Mouse (Mus musculus) telencephalon, adult 2 months (tissue): Measurements from ENCODE around the gene Htr1d.
A peak's percentile ranks its signal among the peaks of the same experiment; 100 is the strongest.

Experiments used
- DNase-seq: peaks from one replicate; pipeline ENCODE4 v3.0.0-alpha.2; 2011; ENCODE audit warnings: low read depth, low spot score

Gene Htr1d

DNA sequence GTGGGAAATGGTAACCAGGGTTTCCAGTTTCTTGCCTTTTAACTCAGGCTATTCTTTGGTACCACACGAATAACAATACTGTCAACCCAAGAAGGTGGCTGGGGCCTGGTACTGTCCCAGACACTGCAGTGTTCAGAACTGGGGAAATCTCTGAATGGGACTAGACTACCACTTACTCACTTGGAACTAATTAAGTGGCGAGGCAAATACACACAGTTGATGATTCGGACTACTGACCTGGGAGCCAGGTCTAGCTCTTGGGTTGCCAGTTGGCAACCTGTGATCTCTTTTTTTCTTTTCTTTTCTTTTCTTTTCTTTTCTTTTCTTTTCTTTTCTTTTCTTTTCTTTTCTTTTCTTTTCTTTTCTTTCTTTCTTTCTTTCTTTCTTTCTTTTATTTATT is 29.0 kb downstream of the Htr1d start:
- no peak for DNase-seq

DNA sequence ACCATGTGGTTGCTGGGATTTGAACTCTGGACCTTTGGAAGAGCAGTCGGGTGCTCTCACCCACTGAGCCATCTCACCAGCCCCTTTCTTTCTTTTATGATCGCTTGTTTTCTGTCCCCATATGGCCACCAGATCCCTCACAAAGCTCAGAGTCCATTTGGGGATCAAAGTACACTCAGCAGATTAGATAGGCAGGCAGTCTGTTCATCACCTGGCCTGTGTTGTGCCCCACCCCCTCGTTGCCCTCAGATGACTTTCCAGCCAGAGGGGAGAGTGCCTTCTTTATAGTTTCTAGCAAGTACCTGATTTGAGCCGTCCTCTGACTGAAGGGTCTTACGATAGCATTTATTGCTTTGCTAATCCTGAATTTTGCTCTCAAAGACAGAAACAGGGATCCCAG is 29.5 kb downstream of the Htr1d start:
- DNase-seq: no peak

DNA sequence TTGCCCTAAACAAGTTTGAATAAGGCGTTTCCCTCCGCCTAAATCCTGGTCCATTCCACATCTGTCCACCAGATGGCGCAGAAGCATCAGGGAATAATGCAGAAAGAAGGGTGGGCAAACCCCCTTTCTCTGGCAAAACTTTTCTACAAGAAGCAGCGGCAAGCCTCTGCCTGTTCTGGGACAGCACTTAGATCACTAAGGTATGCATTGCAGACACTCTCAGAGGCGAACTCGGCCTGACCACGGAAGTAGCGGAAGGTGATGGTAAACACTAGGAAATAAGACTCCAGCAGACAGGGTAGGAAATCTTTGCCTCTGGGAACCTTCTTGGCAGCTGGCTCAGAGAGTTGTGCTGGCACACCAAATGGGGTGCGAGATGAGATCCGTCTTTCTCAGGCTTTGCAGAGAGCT is 31.5 kb downstream of the Htr1d start:
- no peak for DNase-seq

DNA sequence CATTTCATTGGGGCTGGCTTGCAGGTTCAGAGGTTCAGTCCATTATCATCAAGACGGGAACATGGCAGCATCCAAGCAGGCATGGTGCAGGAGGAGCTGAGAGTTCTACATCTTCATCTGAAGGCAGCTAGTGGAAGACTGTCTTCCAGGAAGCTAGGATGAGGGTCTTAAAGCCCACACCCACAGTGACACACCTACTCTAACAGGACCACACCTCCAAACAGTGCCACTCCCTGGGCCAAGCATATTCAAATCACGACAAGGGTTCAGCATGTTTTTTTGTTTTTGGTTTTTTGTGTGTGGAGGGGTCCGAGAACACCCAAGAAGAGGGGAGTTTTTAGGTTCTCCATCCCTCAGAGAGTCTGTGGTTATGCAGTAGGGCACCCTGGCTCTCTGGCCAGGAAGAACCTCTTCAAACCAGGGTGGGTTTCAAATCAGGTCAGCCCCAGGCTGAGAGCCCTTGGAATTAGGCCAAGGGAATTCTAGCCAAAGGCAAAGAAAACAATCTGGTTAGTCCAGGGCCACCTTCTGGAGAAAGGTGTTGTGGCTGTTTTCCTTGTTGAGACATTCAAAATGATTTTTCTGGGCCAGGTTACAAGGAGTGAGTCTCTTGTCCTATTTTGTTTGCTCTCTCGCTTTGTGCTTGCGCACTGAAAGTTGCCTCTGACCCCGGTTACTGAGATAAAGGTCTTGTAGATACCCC is 33.3 kb downstream of the Htr1d start:
- no peak for DNase-seq

DNA sequence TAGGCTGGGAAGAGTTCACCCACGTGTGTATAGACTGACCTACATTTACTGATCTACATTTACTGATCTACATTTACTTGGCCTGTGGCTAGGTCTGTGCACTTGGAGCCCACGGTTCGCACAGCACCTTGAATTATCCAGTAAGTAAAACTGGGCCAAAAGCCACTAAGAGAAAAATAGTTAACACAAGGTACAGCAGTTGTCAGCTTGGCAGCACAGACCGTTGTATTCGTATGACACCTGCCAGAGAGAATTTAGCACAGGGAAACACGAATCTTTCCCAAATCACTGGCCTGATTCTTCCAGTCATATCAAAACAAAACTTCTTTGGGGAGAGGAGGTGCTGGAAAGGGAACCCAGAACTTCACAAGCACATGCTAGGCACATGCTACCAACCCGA is 35.0 kb downstream of the Htr1d start:
- no peak for DNase-seq

DNA sequence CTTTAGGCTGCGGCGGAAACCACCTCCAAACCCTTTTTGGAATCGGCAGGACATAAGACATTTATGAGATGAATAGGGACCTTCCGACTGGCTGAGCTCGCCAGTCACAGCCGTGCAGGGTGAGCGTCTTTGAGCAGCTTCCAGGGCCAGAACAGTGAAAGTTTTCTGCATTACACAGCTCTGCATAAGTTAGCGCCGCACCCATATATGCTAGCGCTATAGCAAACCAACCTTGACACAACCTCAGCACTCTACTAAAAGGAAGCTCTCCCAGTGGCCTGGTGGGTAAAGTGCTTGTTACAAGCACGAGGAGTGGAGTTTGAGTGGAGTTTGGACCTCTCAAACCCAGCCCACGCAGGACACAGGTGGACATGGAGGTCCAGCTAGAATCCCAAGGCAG is 35.9 kb downstream of the Htr1d start:
- no peak for DNase-seq

DNA sequence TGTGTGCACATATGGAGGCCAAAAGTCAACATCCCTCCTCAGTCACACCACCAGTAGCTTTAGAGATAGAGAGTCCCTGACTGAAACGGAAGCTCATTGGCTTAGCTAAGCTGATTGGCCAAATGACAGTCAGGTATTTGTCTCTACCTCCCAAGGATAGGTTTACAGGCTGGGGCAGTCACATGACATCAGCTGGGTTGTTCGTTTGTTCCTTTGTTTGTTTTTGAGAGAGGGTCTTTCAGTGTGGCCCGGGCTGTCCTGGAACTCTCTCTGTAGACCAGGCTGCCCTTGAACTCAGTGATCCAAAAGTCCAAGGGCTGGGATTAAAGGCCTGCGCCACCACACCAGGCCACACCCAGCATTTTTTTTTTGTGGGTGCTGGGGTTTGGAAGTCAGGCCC is 37.9 kb downstream of the Htr1d start:
- DNase-seq: no peak

DNA sequence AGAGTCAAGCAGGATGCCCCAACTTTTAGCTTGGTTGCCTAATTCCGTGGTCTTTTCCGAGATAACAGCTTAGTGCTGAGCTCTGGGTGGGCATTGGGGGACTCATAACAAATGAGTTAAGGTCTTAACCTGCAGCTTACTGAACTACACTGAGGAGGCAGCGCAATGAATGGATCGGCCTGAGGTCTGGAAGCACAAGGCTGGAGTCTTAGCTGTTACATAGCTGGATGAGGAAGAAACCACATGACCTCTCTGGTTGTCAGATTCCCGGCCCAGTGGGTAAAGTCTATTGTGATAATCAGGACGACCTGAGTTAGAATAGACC is 38.4 kb downstream of the Htr1d start:
- DNase-seq: no peak

DNA sequence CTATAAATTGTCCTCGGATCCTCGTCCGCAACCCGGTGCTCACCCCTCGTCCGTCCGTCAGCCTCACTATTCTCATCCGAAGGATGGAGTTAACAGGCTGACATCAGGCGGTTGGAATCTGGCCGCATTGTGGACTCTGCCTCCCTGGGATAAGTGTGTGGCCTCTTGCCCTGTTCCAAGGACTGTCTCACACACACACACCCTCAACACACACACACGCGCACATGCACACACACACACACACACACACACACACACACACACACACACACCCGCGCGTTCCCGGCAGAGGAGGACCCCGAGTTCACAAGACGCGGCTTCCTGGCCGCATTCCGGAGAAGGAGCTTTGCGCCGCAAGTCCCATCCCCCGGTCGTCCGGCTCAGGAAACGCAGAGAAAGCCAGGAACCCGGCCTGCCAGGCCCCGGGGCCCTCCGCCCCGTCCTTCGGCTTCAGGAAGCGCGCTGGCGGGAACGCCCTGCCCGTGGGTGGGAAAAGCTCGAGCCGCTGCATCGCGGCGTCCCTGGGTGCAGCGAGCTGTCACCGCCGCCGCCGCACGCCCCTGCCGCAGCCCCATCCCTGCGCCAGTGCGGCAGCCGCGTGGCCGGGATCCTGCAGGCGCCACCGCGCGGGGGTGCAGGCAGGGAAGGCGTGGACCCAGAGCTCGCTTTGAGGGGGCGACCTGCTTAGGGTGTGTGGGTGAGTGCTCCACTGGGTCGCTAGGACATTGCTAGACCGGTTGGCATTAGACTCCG is 38.9 kb downstream of the Htr1d start, which contains the start of gene 6030445D17Rik:
Gene 6030445D17Rik, plus strand, starts transcription at position 165 of the 753 bp plus-strand sequence.
- no peak for DNase-seq

DNA sequence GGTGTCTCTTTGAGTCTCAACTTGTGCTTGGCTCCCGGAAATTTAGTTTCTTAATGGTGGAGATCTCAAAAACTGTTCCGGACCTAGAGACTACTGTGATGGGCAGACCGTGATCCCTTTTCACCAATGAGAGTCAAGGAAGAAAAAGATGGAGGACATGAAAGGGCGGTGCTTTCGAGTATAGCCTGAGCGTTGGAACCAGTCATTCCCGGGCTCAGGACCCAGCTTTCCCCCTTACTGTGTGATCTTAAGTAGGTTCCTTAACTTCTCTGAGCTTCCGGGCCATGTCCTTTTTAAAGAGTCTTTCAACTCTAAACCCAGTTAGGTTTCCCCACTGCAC is 39.5 kb downstream of the Htr1d start:
- peak; percentile 58 for DNase-seq

DNA sequence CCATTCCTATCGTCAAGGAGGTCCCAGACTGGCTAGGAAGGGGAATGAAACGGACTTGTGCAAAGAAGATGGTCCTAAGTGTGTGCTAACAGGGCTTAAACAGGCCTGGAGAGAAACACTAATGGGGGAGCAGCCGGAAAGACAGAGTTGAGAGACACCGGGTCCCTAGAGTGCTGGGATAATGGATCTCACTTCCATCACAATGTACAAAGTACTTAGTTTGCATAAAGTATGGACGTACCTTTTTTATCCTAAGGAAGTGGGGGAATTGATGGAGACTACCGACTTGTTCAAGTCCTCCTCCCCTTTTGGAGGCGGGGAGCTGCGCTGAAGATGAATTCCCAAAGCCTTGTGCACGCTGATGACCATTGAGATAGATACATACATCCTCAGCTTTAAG is 40.1 kb downstream of the Htr1d start:
- DNase-seq: no peak

DNA sequence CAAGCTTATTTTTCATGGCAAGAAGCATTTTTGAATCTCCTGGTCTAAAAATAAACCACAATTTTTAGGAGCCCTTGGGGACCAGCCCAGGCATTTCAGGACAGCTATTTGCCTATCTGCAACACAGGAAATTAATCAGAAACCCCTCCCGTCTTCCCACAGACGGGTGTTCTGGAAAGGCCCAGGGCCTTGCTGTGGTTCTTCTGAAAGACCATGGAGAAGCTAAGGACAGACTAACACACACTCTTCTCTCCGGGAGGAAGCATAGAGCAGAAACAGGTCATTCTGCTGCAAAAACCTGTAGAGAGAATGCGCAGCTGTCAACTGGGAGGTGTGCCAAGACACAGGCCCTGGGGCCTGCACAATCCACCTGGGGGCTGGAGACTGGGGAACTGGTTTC is 42.9 kb downstream of the Htr1d start:
- DNase-seq: no peak

DNA sequence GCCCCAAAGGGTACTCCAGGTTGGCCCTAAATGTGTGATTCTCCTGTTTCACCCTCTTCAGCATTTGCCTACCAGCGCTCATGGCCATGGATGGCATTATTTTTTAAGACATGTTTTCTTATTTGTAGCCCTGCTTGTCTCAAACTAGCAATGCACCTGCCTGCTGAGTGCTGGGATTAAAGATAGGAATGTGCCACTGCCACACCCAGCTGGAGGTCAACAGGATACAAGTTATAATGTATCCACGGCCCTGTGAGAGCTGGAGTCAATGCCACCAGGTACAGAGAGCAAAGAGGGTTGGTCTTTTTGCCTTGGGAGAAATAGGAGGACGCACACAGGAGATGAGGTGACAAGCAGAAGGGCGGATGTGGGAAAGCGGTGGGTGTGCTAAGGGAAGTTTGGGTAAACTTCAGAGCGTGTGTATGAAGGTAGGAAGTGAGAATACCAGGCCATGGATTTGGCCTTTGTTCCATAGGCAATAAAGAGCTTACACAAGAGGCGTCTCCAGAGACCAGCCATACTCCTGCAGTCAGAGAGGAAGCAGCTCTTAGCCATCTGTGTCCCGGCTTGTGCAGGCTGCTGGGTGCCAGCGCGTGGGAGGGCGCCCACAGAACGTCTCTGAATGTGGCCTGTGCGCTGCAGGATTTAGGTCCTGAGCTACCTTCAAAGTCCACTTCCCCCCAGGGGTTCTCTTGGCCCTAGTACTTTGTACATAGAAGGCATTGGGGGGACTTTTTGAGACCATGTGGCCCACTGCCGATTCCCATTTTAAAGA is 45.4 kb downstream of the Htr1d start:
- DNase-seq: peak; percentile 64

DNA sequence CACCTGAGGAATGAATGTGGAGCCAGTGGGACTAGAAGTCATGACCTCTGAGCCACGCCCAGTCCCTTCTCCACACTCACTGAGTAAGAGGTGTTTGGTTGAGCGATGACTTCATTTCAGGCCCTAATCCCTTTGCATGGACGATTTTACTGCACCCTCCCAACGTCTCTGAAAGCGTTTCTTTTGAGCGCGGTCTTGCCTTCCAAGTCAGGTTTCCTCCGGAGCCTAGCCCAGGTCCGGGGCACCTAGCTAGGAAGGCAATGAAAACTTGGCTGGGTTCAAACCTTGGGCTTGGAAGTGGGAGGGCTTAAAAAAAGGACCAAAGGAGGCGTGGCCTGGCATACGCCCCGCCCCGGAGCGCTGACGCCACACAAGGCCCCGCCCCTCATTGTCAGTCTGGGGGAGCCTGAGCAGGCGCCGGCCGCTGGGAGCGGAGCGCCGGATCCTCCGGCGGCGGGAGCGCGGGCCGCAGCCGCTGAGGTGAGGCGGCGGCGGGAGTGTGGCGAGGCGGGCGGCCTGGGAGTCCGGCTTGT is 46.1 kb downstream of the Htr1d start, which contains the start of gene Luzp1:
Gene Luzp1, plus strand, starts transcription at position 391 of the 533 bp plus-strand sequence.
- peak; percentile 82 for DNase-seq

DNA sequence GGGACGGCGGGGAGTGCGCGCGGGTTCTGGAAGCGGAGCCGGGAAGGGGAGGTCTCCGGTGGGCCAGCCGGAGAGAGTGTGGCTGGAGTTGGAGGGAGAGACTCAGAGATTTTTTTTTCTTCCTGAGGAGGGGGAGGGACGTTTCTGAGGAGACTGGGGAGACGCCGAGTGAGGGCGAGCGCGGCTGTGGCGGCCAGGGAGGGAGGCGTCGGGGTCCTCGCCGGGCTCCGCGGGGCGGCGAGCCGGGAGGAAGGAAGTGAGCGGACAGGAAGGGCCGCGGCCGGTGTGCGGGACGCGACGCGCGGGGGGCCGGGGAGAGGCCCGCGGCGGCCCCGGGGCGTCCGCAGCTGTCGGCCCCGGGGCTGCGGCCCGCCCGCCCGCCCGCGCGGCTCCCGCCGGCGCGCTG is 46.6 kb downstream of the Htr1d start:
- DNase-seq: no peak

DNA sequence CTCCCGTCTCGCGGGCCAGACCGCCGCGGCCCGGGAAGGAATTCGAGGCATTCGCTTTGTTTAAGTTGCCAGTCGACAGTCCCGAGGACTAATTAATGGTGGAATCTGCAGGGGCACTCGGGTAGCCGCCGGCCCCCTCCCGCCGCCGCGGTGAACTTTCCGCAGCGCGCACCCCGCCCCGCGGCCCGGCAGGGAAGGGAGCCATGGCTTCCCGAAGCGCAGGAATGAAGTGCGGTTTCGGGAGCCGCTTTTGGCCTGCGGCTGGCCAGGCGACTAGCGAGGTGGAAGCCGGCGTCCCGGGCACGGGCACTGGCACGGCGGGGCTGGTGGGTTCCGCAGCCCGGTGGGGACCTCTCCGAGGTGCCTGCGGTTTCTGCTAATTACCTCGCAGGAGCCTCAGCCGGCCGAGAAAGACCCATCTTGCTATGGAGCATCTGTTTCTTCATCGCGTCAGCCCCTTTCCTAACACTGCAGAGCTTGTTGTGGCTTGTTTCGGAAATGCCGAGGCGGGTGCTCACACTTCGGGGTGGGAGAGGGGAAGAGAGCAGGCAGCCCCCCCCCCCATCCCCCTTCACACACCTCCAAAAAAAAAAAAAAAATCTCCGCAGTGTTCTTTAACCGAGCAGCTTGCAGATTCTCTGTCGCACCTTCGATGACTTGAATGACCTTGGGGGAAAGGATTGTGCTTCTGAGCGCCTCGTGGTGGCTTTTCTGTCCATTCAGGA is 47.2 kb downstream of the Htr1d start:
- DNase-seq: no peak

DNA sequence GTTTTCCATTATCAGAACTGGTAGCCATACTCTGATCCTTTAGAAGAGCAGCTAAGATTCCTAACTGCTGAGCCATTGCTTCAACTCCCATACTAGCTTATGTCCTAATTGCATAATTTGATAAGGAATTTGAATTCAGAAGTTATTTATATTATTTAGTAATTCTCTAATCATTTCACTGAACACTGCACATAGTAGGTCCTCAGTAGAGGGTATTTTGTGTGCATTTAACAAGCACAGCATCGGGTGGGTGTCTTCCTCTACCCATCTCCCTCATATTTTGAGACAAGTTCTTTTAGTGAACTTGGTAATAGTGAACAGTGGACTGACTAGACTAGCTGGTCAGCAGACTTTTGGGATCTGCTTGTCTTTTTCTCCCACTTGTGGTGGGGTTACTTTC is 53.4 kb downstream of the Htr1d start:
- no peak for DNase-seq

DNA sequence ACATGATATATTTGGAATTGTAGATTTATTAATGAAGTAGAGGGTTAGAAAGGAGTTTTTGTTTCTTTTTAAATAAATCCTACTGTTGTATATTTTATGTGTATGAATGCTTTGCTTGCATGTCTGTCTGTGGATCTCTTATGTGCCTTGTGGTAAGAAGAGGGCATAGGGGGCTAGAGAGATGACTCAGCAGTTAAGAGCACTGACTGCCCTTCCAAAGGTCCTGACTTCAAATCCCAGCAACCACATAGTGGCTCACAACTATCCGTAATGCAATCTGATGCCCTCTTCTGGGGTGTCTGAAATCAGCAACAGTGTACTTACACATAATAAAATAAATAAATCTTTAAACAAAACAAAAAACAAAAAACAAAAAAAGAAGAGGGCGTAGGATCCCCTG is 63.2 kb downstream of the Htr1d start:
- DNase-seq: no peak
